Mouse (Mus musculus) liver, adult (tissue): ENCODE measurements around the gene Dbn1.

Experiments used
- GATA4 ChIP-seq: IDR thresholded peaks from 2 replicates; pipeline ENCODE4 v1.6.1; 2014; ENCODE audit warnings: mild to moderate bottlenecking, low read length; ENCODE audit not compliant: insufficient replicate concordance

Dbn1 gene

GRCm38 (mm10) chr13:55487578-55488498, at the start of gene Dbn1:
TSS of gene Dbn1 (minus strand) at chr13:55488111.
- TF ChIP-seq GATA4, result no peak

- peak; percentile 99 for TF ChIP-seq GATA4
These were observed 48.6 kb upstream of the Dbn1 start, which contains the start of gene Ddx41 for GRCm38 (mm10) chr13:55536194-55537175. TSS of gene Ddx41 (minus strand) at chr13:55536658.

- no peak for TF ChIP-seq GATA4
These were observed 47.9 kb upstream of the Dbn1 start for GRCm38 (mm10) chr13:55535796-55536193.

- TF ChIP-seq GATA4, result no peak
These were observed 47.3 kb upstream of the Dbn1 start for GRCm38 (mm10) chr13:55535191-55535590.

DNA sequence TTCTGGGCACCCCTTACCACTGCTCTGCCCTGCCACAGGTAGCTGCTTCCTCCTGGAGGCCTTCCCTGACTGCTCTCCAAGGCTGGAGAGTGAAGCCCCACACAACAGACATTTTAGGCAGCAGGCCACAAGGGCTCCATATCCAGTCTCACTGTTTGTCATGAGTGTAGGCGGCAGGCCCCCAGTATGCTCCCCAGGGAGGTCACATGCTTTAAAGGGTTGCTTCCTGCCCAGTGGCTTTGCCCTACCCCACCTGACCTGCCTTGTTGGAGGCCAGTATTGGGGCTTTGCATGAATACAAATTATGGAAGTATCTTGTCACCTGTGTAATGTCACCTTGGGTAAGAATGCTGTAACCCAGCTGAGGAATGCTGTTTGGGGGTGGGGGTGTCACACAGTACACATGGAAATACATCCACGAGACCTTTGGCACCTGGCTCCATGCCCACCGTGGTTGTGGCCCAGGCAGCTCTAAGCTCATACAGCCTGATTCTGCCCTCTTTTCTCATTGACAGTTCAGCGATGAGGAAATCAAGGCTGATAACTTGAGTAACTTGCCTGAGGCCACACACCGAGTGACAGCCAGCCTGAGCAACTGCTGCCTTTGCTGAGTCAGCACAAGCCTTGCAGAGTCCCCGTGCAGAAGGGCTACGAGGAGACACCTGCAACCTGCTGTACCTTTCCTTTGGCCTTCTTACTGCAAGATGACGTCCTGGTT, 41.4 kb upstream of the Dbn1 start, which contains the start of gene Dok3:
Gene Dok3, minus strand, starts transcription at position 99 of the 718 bp plus-strand sequence.
- no peak for TF ChIP-seq GATA4

- no peak for TF ChIP-seq GATA4
These were observed 40.2 kb upstream of the Dbn1 start for GRCm38 (mm10) chr13:55527834-55528772.

- no peak for TF ChIP-seq GATA4
These were observed 39.3 kb upstream of the Dbn1 start for GRCm38 (mm10) chr13:55527212-55527611.

- TF ChIP-seq GATA4, result no peak
These were observed 38.0 kb upstream of the Dbn1 start for GRCm38 (mm10) chr13:55525733-55526553.

DNA sequence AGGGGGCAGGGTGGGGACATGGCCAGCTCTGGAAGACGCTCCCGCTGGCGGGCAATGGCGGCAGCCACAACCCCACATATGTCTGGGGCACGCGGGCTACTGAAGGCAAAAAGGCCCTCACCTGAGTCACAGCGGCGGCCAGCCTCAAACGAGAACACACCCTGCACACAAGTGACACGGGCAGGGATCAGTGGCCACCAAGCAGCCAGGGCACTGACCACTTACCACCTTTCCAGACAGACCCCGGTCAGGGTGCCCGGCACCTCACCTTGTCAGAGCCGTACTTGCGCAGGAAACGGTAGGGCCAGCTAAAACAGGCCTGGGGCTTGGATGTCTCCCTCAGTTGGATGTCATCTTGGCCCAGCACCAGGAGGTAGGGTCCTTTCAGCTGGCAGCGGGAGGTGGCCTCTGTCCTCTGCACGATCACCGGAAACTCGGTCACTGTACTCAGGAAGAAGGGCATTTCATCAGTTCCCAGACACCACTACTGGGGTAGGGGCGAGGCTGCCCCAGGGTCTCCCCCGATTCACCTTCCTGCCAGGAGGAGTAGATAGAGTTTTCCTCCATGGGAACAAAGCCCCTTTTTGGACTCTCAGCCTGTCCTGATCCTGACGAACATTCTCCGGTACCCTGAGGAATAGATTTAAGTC, 36.2 kb upstream of the Dbn1 start:
- no peak; the same call in 1 of the 2 replicates for TF ChIP-seq GATA4

DNA sequence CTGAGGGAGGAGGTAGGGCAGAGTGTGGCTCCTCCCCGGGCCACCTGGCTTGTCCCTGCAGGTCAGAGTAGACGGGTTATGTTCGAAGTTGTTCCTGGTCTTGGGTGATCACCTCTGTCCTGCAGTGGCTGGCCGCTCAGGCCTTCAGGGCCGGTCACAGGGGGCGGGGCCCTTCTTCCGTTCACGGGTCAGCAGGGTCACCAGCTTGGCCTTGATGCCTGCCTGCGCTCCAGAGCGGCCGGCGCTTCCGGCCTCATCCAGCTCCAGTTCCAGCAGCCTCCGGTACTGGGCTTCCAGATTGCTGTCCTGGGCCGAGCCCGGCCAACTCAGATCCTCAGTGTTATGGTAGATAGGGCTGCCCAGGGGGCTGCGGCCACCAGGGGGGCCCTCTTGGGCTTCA, 35.4 kb upstream of the Dbn1 start:
- peak; percentile 40; the same call in 1 of the 2 replicates for TF ChIP-seq GATA4

DNA sequence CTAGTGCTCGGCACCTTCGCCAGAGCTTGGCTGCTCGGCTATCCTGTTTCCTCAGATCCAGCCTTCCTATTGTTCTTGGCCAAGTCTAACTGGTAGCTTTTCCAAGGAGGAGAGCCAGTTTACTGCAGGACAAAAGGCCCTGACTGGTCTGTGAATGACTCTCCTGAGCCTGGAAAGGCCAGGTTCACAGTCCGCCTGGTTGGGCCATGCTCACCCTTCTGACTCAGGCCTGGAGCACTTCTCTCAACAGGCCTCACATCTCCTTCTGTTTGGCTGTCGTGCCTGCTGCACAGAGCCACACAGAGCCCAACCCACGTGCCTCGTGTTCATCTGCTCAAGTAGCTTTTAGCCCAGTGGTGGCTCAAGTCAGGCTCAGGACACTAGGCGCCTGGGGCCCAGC, 34.8 kb upstream of the Dbn1 start:
- TF ChIP-seq GATA4, result no peak

DNA sequence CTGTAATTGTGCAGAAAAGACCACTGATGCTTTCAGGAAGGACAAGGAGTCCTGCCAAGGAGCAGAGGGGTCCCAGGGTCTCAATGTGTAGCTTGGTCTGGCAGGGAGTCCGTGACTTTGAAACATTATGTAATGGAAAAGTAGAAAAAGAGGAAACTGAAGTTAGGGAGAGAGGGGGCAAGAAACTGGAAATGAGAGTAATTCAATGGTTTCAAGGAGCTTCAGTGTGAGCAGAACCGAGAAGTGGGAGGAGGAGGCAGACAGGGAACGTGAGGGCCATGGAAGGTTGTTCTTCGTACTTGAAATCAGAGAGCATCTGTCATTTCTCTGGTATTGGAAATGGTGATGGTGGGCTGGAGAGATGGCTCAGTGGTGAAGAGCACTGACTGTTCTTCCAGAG, 31.7 kb upstream of the Dbn1 start:
- TF ChIP-seq GATA4, result no peak
